Mouse (Mus musculus): ENCODE results near the gene Fank1.

- TF ChIP-seq CTCF (conservative IDR thresholded peaks at IDR 0.05; ENCODE audit: insufficient read depth, insufficient read length, low read depth, low read length) (no peak), POLR2A (IDR thresholded peaks at IDR 0.05; ENCODE audit: low read depth, low read length) (no peak)
These were observed 70.5 kb downstream of the Fank1 start for GRCm38 (mm10) chr7:133847175-133847574.
